Mouse (Mus musculus): ENCODE data around the gene Smad3. TPM values are rescaled to one million over a fixed set of nuclear protein-coding genes. Genes with fewer than 3 reads are reported as not detected.

Smad3 gene
- total RNA-seq, 2 experiments from 2014 or later, result 15.4 to 15.6 TPM

- intact Hi-C loops (cut with DNase I), result no loop called here
- DNase-seq (ENCODE audit: extremely low spot score in 1 of 2, low spot score in 2 of 2), result peak; percentile 70 to 82
Measured at GRCm38 (mm10) chr9:63779950-63780887, 22.4 kb upstream of the Smad3 start.

GRCm38 (mm10) chr9:63776735-63777134, 18.9 kb upstream of the Smad3 start:
- intact Hi-C loops (cut with DNase I), result no loop called here
- DNase-seq (ENCODE audit: extremely low spot score in 1 of 2, low spot score in 2 of 2), result no peak

GRCm38 (mm10) chr9:63774854-63775483, 17.2 kb upstream of the Smad3 start:
- no peak for DNase-seq (ENCODE audit: extremely low spot score in 1 of 2, low spot score in 2 of 2)
- intact Hi-C loops (cut with DNase I), result no loop called here

- intact Hi-C loops (cut with DNase I), result no loop called here
- DNase-seq (ENCODE audit: extremely low spot score in 1 of 2, low spot score in 2 of 2), result no peak
Measured at GRCm38 (mm10) chr9:63772452-63772851, 14.7 kb upstream of the Smad3 start.

- DNase-seq (ENCODE audit: extremely low spot score in 1 of 2, low spot score in 2 of 2), result no peak
- intact Hi-C loops (cut with DNase I), result no loop called here
Measured at GRCm38 (mm10) chr9:63771676-63772075, 13.9 kb upstream of the Smad3 start.

- intact Hi-C loops (cut with DNase I), result no loop called here
- DNase-seq (ENCODE audit: extremely low spot score in 1 of 2, low spot score in 2 of 2), result no peak
Measured at GRCm38 (mm10) chr9:63761367-63762094, 3.7 kb upstream of the Smad3 start.

GRCm38 (mm10) chr9:63760783-63761182, 3.0 kb upstream of the Smad3 start:
- intact Hi-C loops (cut with DNase I), result no loop called here
- no peak for DNase-seq (ENCODE audit: extremely low spot score in 1 of 2, low spot score in 2 of 2)

GRCm38 (mm10) chr9:63759973-63760722, 2.4 kb upstream of the Smad3 start:
- intact Hi-C loops (cut with DNase I), result loop anchor here (5.0 to 10.0 kb wide), 2 partner anchors 77 to 625 kb away; no protein-coding TSS in a partner anchor
- no peak for DNase-seq (ENCODE audit: extremely low spot score in 1 of 2, low spot score in 2 of 2)

GRCm38 (mm10) chr9:63758641-63759391, 1.0 kb upstream of the Smad3 start:
- intact Hi-C loops (cut with DNase I), result loop anchor here (5.0 to 10.0 kb wide), 2 partner anchors 78 to 624 kb away; no protein-coding TSS in a partner anchor
- no peak for DNase-seq (ENCODE audit: extremely low spot score in 1 of 2, low spot score in 2 of 2)

GRCm38 (mm10) chr9:63757462-63757772, 377 bp downstream of the Smad3 start:
- DNase-seq (ENCODE audit: extremely low spot score in 1 of 2, low spot score in 2 of 2), result no peak
- intact Hi-C loops (cut with DNase I), result loop anchor here (5.0 to 10.0 kb wide), 2 partner anchors 80 to 623 kb away; no protein-coding TSS in a partner anchor

GRCm38 (mm10) chr9:63756581-63757461, 973 bp downstream of the Smad3 start:
- DNase-seq (ENCODE audit: extremely low spot score in 1 of 2, low spot score in 2 of 2), result peak in 1 of 2 experiments; percentile 62

GRCm38 (mm10) chr9:63755671-63756543, 1.9 kb downstream of the Smad3 start:
- intact Hi-C loops (cut with DNase I), result loop anchor here (5.0 to 10.0 kb wide), 2 partner anchors 81 to 621 kb away; no protein-coding TSS in a partner anchor
- DNase-seq (ENCODE audit: extremely low spot score in 1 of 2, low spot score in 2 of 2), result no peak

More at GRCm38 (mm10) chr9:63756581-63757461, 973 bp downstream of the Smad3 start:
- intact Hi-C loops (cut with DNase I), result loop anchor here (5.0 to 10.0 kb wide), 2 partner anchors 80 to 622 kb away; no protein-coding TSS in a partner anchor

GRCm38 (mm10) chr9:63754556-63755510, 3.0 kb downstream of the Smad3 start:
- DNase-seq (ENCODE audit: extremely low spot score in 1 of 2, low spot score in 2 of 2), result no peak
- intact Hi-C loops (cut with DNase I), result loop anchor here (5.0 to 10.0 kb wide), 2 partner anchors 82 to 620 kb away; no protein-coding TSS in a partner anchor

GRCm38 (mm10) chr9:63754039-63754438, 3.8 kb downstream of the Smad3 start:
- intact Hi-C loops (cut with DNase I), result loop anchor here (10.0 kb wide), 1 partner anchor 619 kb away; no protein-coding TSS in a partner anchor
- DNase-seq (ENCODE audit: extremely low spot score in 1 of 2, low spot score in 2 of 2), result no peak

GRCm38 (mm10) chr9:63753359-63753758, 4.4 kb downstream of the Smad3 start:
- no peak for DNase-seq (ENCODE audit: extremely low spot score in 1 of 2, low spot score in 2 of 2)
- intact Hi-C loops (cut with DNase I), result loop anchor here (10.0 kb wide), 1 partner anchor 619 kb away; no protein-coding TSS in a partner anchor
